Mouse (Mus musculus): ENCODE data around the gene Gak.
A peak's percentile ranks its signal among the peaks of the same experiment; 100 is the strongest.
"Not testable (repeated sequence)": the region's sequence is repeated elsewhere in the genome, so short reads cannot be mapped to it uniquely, and the experiment has no call there.

Gene Gak

DNA sequence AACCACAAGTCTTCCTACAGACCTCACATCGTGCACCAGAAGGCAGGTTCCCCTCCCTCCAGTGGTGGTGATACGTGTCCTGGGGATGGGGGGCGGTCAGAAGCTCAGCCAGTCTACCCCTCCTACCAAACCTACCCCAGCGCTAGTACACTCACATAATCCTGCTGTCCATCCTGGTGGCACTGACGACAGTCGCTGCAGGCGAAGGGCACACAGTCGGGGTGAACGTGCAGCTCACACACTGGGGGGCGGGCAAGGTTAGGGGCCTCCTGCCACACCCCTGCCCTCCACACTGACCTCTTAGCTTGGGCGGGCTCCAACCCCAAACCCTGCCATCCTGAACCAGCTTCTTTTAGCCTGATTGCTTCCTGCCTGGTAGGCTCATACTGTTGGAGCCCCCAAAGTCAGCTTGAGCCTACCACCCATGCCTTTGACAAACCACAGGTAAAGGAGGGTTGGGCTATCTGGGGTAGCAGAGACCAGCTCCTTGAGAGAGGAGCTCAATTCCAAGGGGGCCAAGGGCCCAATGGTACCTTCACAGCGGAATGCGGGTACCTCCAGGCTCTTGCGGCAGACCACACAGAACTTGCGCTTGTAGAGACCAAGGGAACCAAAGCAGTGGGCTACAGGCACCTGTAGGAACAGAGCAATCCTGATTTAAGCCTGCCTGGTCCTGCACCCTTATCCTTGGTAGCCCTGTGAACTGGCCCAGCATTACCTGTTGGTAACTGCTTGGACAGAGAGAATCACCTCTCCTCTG lies 26.5 kb upstream of the Gak start:
- no peak for DNase-seq

GRCm38 (mm10) chr5:108655381-108655780 lies 25.8 kb upstream of the Gak start:
- DNase-seq = no peak

- no peak for DNase-seq
These were observed 25.0 kb upstream of the Gak start for GRCm38 (mm10) chr5:108654444-108654990.

- DNase-seq = no peak
These were observed 23.8 kb upstream of the Gak start for GRCm38 (mm10) chr5:108653341-108653740.

GRCm38 (mm10) chr5:108651823-108652222 lies 22.3 kb upstream of the Gak start:
- DNase-seq = peak; percentile 81

DNA sequence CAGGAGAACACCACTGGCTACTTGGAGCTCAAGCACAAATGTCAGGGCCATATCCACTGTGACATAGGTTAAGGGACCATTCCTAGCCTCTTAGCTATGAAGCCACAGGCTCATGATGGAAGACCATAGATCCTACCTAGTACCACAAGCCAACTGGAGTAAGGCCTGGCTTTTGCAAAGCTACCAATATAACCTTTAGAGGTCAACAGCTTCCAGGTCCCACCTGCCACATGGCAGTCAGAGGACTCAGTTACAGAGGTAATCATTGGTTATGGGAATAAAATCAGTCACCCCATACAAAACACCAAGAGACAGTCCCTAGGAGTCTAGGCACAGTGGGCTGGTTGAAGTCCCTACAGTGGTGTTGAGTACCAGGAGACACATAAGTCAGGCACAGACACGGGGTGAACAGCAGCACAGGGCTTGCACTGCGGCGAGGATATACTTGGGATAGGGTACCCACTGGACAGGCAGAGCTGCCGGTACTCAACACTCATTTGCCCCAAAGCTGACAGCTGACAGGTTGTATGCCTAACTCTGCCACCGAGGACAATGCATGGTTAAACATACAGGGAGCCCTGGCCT lies 21.7 kb upstream of the Gak start:
- DNase-seq = no peak

DNA sequence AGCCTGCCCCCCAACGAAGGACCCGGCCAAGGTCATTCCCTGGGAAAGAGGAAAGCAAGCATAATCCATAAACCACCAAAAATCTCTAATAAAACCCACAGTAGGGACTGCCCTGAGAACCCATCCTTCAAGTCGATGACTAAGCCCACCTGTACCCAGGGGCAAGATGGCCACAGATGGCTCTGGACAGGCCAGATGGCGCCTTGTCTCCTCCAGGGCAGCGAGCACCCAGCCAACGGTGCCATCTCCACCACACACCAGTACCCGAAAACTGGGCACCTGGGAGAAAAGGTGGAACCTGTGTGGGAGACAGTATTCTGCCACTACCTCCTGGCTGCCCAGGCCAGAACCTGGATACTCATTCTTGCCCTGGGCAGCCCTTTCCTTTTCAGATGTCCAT lies 20.8 kb upstream of the Gak start:
- DNase-seq = peak; percentile 58

GRCm38 (mm10) chr5:108648937-108649576 lies 19.5 kb upstream of the Gak start:
- DNase-seq = no peak

DNA sequence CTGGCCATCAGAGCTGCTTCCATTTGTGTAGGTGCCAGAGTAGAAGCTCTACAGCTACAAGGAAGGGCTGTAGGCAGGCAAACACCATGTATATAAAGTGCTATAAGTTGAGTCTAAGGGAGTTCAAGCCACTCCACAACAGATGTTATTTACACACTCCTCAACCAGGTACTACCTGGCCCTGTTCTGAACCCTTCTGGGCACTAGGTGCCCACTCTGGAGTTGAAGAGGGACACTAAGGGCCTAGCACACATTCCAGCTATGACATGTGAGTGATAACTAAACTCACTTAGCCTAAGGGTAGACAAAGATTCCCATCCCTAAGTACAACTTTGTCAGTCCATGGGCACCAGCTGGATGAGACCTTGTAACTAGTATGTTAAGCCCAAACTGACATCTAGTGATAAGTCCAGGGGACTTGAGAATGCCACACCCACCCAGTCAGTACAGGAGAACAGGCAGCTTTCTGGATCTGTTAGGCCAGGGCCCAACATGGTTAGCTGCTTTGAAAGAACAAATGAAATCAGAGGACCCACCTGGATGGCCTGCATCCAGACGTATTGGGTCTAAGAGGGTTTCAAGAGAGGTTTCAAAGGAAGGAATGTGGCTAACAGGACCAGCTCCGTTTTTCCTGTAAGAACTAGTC lies 18.4 kb upstream of the Gak start:
- DNase-seq = no peak

GRCm38 (mm10) chr5:108647311-108647710 lies 17.8 kb upstream of the Gak start:
- no peak for DNase-seq

DNA sequence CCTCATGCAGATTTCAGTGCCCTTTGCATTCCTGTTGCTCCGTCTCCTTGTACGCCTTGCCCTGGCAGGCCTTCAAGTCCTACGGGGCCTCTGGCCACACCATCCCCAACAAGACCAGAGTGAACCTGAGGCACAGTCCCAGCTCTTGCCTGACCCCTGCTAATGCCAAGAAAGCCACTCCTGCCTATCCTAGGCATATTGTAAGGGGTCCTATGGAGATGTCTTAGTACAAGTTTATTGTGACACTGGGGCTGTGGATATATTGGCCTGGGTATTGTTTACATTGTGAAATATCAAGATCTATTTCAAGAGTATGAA lies 16.7 kb upstream of the Gak start:
- DNase-seq = no peak

DNA sequence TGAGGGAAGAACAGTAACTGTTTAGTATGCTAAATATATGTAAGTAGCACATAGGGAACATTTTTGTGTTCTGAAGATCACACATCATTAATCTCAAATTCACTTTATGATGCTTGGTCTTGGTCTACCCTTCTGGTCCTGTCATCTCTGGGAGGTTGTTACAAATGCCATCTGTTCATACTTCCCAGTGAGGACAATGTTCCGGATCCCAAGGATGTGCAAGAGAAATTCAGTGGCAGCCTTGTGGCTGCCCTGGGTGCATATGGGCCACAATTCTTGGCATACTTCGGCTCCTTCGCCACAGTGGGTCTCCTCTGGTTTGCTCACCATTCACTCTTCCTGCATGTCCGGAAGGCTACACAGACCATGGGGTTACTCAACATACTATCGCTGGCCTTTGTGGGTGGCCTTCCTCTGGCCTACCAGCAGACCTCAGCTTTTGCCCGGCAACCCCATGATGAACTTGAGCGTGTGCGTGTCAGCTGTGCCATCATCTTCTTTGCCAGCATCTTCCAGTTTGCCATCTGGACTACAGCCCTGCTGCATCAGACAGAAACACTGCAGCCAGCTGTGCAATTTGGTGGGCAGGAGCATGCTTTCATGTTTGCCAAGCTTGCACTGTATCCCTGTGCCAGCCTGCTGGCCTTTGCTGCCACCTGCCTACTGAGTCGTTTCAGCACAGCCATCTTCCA lies 16.2 kb upstream of the Gak start:
- DNase-seq = no peak

DNA sequence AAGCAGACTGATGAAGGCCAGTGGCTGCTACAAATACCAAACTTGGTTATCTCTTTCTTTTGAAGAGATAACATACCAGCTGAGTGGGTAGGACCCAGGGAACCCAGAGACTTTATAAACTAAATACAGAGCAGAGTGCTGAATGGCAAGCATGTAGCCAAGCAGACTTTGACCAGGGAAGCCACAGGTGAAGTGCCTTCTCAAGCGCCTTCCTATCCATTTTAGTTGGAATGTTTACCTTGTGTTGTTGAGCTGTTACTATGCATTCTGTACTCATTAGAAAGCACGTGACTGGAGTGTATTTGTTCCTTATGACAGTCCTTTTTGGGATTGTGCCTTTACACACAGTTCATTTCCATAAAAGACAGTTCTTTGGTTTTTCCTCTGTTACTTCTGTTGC lies 14.1 kb upstream of the Gak start:
- no peak for DNase-seq

DNA sequence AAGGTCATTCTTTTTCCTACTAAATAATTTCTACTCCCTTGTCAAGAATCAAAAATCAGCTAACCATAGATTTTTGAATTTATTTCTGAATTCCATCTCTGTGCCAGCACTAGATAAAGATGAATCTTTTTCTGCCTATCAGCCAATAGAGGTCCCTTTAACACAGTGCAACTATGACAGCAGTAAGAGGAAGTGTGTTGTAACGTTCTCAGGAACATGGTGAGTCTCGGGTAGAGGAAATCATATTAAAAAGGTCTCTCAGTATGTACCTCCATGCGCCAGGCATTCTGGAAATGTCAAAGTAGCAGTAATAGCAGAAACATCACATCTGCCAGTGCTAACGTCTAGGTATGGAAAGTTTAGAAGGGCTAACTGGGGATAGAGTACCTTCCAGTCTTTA lies 6.6 kb upstream of the Gak start:
- DNase-seq = no peak

GRCm38 (mm10) chr5:108634088-108634487 lies 4.5 kb upstream of the Gak start:
- DNase-seq = not testable (repeated sequence)

- DNase-seq = no peak
These were observed 4.1 kb upstream of the Gak start for GRCm38 (mm10) chr5:108633676-108634075.

GRCm38 (mm10) chr5:108628891-108629633 lies 493 bp downstream of the Gak start:
- no peak for DNase-seq

- DNase-seq = no peak
These were observed 3.4 kb downstream of the Gak start for GRCm38 (mm10) chr5:108626050-108626660.

DNA sequence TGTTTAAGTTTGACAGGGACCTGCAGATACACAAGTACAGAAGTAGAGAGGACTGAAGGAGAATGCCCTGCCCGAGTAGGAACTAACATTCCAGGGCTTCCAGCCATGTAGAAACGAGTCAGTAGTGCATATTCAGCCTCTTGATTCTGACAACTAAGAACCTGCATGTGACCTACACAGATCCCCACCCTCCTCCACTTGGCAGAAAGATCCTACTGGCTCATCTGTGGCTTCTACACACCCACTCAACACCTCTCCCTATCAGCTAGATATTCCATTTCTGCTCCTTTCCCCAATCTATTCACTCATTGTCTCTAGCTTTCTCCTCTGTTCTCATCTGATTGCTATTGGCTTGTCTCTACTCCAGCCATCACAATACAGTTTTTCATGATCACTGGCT lies 7.7 kb downstream of the Gak start:
- no peak for DNase-seq

GRCm38 (mm10) chr5:108610426-108610825 lies 19.1 kb downstream of the Gak start:
- DNase-seq = no peak

DNA sequence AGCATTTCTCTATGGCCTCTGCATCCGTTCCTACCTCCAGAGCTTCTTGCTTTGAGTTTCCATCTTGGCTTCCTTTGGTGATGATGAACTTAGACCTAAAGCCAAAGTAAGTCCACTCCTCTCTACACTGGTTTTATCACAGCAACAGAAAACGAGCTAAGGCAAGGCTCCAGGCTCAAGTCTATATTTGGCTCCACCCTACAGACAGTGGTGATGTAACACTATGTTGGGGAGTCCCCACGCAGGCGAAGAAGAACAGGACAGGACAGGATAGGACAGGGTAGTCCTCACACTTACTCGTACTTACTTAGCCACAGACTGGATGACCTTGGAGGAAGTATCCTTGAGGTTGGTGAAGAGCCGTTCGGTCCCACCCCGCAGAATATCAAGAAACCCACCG lies 27.0 kb downstream of the Gak start:
- no peak for DNase-seq

DNA sequence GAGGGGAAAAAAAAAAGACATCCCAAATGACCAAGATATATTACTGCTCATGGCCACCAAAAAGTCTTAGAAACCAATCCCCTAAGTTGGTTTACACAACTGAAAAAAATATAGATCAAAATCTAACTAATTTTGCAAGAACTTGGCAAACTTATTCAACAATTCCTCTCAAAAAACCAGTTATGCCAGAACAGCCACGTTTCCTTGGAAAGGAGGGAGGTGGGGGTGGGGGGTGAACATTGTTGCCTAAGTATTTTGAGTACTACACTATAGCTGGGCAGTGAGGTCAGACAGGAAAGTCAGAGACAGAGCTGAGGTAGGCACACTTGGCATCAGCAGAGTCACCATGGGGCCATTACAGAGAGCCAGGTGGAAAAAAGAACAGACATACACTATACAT lies 29.6 kb downstream of the Gak start:
- DNase-seq = no peak

All from cerebellum, adult 8-10 months (tissue).